Mouse (Mus musculus): Measurements from ENCODE around the gene Celf3.

GRCm38 (mm10) chr3:94473567-94474232, 4.4 kb upstream of the Celf3 start:
- no peak for TF ChIP-seq CTCF (IDR thresholded peaks at IDR 0.05; ENCODE audit: control insufficient read depth, insufficient read depth, insufficient read length)
- no peak for TF ChIP-seq USF1 (IDR thresholded peaks at IDR 0.05; ENCODE audit: low read depth)
- TF ChIP-seq FOSL1 (IDR thresholded peaks at IDR 0.05; ENCODE audit: insufficient read depth, low read length, poor library complexity, severe bottlenecking): no peak
- no peak for TF ChIP-seq MYOG (IDR thresholded peaks at IDR 0.05; ENCODE audit: control insufficient read depth, extremely low read depth, insufficient read length)
- no peak for TF ChIP-seq MAX (IDR thresholded peaks at IDR 0.05)
- no peak for TF ChIP-seq CEBPB (IDR thresholded peaks at IDR 0.05; ENCODE audit: low read depth)
- TF ChIP-seq MYOD1 (IDR thresholded peaks at IDR 0.05; ENCODE audit: control insufficient read depth, insufficient read length, low read depth): no peak

Data from C2C12 (cell line).